Mouse (Mus musculus): ENCODE data around the gene Olfr410. TPM values are rescaled to one million over a fixed set of nuclear protein-coding genes. Genes with fewer than 3 reads are reported as not detected.

Olfr410 gene
- polyA plus RNA-seq, 1 experiment from 2014 or later, result not detected

Other genes starting within 250 kb of the Olfr410 start
- gene Olfr401, start 224.3 kb downstream of the Olfr410 start, polyA plus RNA-seq (2015; fragmentation: Nextera tagmentation; extraction: Ambion mirVana), result not detected in 2 replicates
- gene Olfr402, start 184.5 kb downstream of the Olfr410 start, polyA plus RNA-seq (2015; fragmentation: Nextera tagmentation; extraction: Ambion mirVana), result not detected in 2 replicates
- not detected in 2 replicates for gene Olfr403, start 151.8 kb downstream of the Olfr410 start, polyA plus RNA-seq (2015; fragmentation: Nextera tagmentation; extraction: Ambion mirVana)
- gene Olfr43, start 126.7 kb downstream of the Olfr410 start, polyA plus RNA-seq (2015; fragmentation: Nextera tagmentation; extraction: Ambion mirVana), result not detected in 2 replicates
- gene Olfr406, start 78.2 kb downstream of the Olfr410 start, polyA plus RNA-seq (2015; fragmentation: Nextera tagmentation; extraction: Ambion mirVana), result not detected in 2 replicates
- gene Olfr59, start 54.3 kb downstream of the Olfr410 start, polyA plus RNA-seq (2015; fragmentation: Nextera tagmentation; extraction: Ambion mirVana), result not detected in 2 replicates
- not detected in 2 replicates for gene Olfr411, start 14.6 kb upstream of the Olfr410 start, polyA plus RNA-seq (2015; fragmentation: Nextera tagmentation; extraction: Ambion mirVana)
- not detected in 2 replicates for gene Olfr412, start 24.0 kb upstream of the Olfr410 start, polyA plus RNA-seq (2015; fragmentation: Nextera tagmentation; extraction: Ambion mirVana)

Data from stomach, embryonic 15.5 days (tissue).